Mouse (Mus musculus) right cerebral cortex, postnatal 36 days (tissue): ENCODE results near the gene Gm33543.

Experiments used
- DNase-seq, 2 experiments: peaks; one replicate each; pipeline ENCODE4 v3.0.0; 2022; ENCODE audit warnings: low spot score in 2 of 2, mixed read lengths in 1 of 2

Gm33543 gene

GRCm38 (mm10) chr10:95778622-95779021 is 64.1 kb downstream of the Gm33543 start:
- no peak for DNase-seq

GRCm38 (mm10) chr10:95777701-95778320 is 64.9 kb downstream of the Gm33543 start:
- no peak for DNase-seq

GRCm38 (mm10) chr10:95777071-95777470 is 65.7 kb downstream of the Gm33543 start:
- no peak for DNase-seq

- DNase-seq: no peak
Observed at GRCm38 (mm10) chr10:95774856-95775255, 67.9 kb downstream of the Gm33543 start.

GRCm38 (mm10) chr10:95774001-95774628 is 68.6 kb downstream of the Gm33543 start:
- no peak for DNase-seq
